Mouse (Mus musculus) CH12.LX (cell line): ENCODE results near the gene Clec2l. TPM values are rescaled to one million over a fixed set of nuclear protein-coding genes. Genes with fewer than 3 reads are reported as not detected.

ENCODE experiments used
- DNase-seq: peaks from one replicate; pipeline ENCODE4 v3.0.0-alpha.2; 2013; ENCODE audit errors: extremely low read depth
- H3K27ac ChIP-seq: 2 replicates; pipeline ENCODE4 v1.5.1; 2012; ENCODE audit warnings: low read depth, mild to moderate bottlenecking, control low read depth, moderate library complexity; ENCODE audit not compliant: insufficient read depth
- H3K27me3 ChIP-seq: replicated peaks from 2 replicates; pipeline ENCODE3; 2012; ENCODE audit warnings: inconsistent platforms
- H3K36me3 ChIP-seq, 2 experiments: replicated peaks in 1 of 2; 2 replicates each; pipeline versions ENCODE3 to v1.6.1; 2012; ENCODE audit warnings: inconsistent platforms in 1 of 2, low read length in 1 of 2, mild to moderate bottlenecking in 1 of 2, mixed read lengths in 1 of 2, moderate library complexity in 1 of 2; ENCODE audit not compliant: control insufficient read depth in 1 of 2, insufficient read depth in 1 of 2
- H3K4me1 ChIP-seq, 2 experiments: 2 replicates each; pipeline ENCODE4 v1.6.1; 2012; ENCODE audit warnings: inconsistent platforms in 1 of 2, moderate library complexity in 1 of 2; ENCODE audit not compliant: insufficient read depth in 2 of 2, control insufficient read depth in 1 of 2
- H3K4me2 ChIP-seq: 2 replicates; pipeline ENCODE4 v1.6.1; 2012; ENCODE audit warnings: low read depth, mild to moderate bottlenecking, control low read depth; ENCODE audit not compliant: poor library complexity, insufficient read depth, severe bottlenecking
- H3K4me3 ChIP-seq, 3 experiments: fragments of 150-350 bp in 1 of 3; sonication (generic) in 1 of 3; replicated peaks in 1 of 3; 2 replicates each; pipeline versions ENCODE3 to v1.5.1; 2011 to 2012; ENCODE audit warnings: low read depth in 2 of 3, low read length in 2 of 3, mild to moderate bottlenecking in 2 of 3, moderate library complexity in 2 of 3, control low read depth in 1 of 3, improper control_type of control experiment in 1 of 3, inconsistent platforms in 1 of 3, mixed read lengths in 1 of 3; ENCODE audit not compliant: poor library complexity in 1 of 3
- H3K79me2 ChIP-seq: replicated peaks from 2 replicates; pipeline ENCODE4 v1.6.1; 2012; ENCODE audit warnings: mild to moderate bottlenecking, moderate library complexity; ENCODE audit not compliant: control insufficient read depth, poor library complexity, insufficient read depth, severe bottlenecking; ENCODE audit errors: extremely low read depth
- H3K9ac ChIP-seq: 2 replicates; pipeline ENCODE4 v1.6.1; 2012; ENCODE audit warnings: low read depth, mild to moderate bottlenecking, control low read depth, moderate library complexity; ENCODE audit not compliant: insufficient read depth
- H3K9me3 ChIP-seq: replicated peaks from 2 replicates; pipeline ENCODE3; 2012; ENCODE audit warnings: low read length, inconsistent platforms, mixed read lengths
- BHLHE40 ChIP-seq: IDR thresholded peaks from 2 replicates; pipeline ENCODE4 v1.6.1; 2011; ENCODE audit warnings: mild to moderate bottlenecking, low read depth, low read length, improper control_type of control experiment
- CHD1 ChIP-seq: IDR thresholded peaks from 2 replicates; pipeline ENCODE4 v1.6.1; 2012; ENCODE audit warnings: low read depth, low read length, improper control_type of control experiment, inconsistent platforms
- CHD2 ChIP-seq: IDR thresholded peaks from 2 replicates; pipeline ENCODE4 v1.6.1; 2011; ENCODE audit warnings: low read length, improper control_type of control experiment
- E2F4 ChIP-seq: IDR thresholded peaks from 2 replicates; pipeline ENCODE4 v1.6.1; 2011; ENCODE audit warnings: low read depth, low read length, improper control_type of control experiment; ENCODE audit not compliant: insufficient replicate concordance
- EP300 ChIP-seq: IDR thresholded peaks from 2 replicates; pipeline ENCODE4 v1.6.1; 2011; ENCODE audit warnings: low read length, improper control_type of control experiment
- ETS1 ChIP-seq: conservative IDR thresholded peaks from 2 replicates; pipeline ENCODE4 v1.6.1; 2012; ENCODE audit warnings: low read depth, mild to moderate bottlenecking, inconsistent platforms, low read length, improper control_type of control experiment, moderate library complexity
- GABPA ChIP-seq: IDR thresholded peaks from 2 replicates; pipeline ENCODE4 v1.6.1; 2012; ENCODE audit warnings: low read depth, low read length, improper control_type of control experiment, inconsistent platforms; ENCODE audit not compliant: insufficient replicate concordance
- JUN ChIP-seq: IDR thresholded peaks from 2 replicates; pipeline ENCODE4 v1.6.1; 2011; ENCODE audit warnings: low read depth, mild to moderate bottlenecking, low read length, improper control_type of control experiment, moderate library complexity; ENCODE audit not compliant: insufficient read depth
- JUND ChIP-seq: conservative IDR thresholded peaks from 2 replicates; pipeline ENCODE4 v1.6.1; 2011; ENCODE audit warnings: low read depth, low read length, improper control_type of control experiment
- KAT2A ChIP-seq: IDR thresholded peaks from 2 replicates; pipeline ENCODE4 v1.6.1; 2012; ENCODE audit warnings: low read length, improper control_type of control experiment, inconsistent platforms; ENCODE audit not compliant: insufficient replicate concordance
- MAFK ChIP-seq: IDR thresholded peaks from 2 replicates; pipeline ENCODE4 v1.6.1; 2011; ENCODE audit warnings: low read length, improper control_type of control experiment; ENCODE audit not compliant: insufficient replicate concordance
- MAX ChIP-seq: IDR thresholded peaks from 2 replicates; pipeline ENCODE4 v1.6.1; 2011; ENCODE audit warnings: low read length, improper control_type of control experiment
- MAZ ChIP-seq: IDR thresholded peaks from 2 replicates; pipeline ENCODE4 v1.6.1; 2012; ENCODE audit warnings: low read depth, mild to moderate bottlenecking, inconsistent platforms, low read length, improper control_type of control experiment, moderate library complexity
- MEF2A ChIP-seq: IDR thresholded peaks from 2 replicates; pipeline ENCODE4 v1.6.1; 2014; ENCODE audit warnings: low read depth, mild to moderate bottlenecking, inconsistent platforms, low read length, improper control_type of control experiment, borderline replicate concordance
- MXI1 ChIP-seq: IDR thresholded peaks from 2 replicates; pipeline ENCODE4 v1.6.1; 2011; ENCODE audit warnings: mild to moderate bottlenecking, low read depth, low read length, improper control_type of control experiment
- MYC ChIP-seq: IDR thresholded peaks from 2 replicates; pipeline ENCODE4 v1.6.1; 2011; ENCODE audit warnings: low read depth, mild to moderate bottlenecking, improper control_type of control experiment, low read length
- NELFE ChIP-seq: IDR thresholded peaks from 2 replicates; pipeline ENCODE4 v1.6.1; 2011; ENCODE audit warnings: low read depth, low read length, improper control_type of control experiment
- NRF1 ChIP-seq: IDR thresholded peaks from 2 replicates; pipeline ENCODE4 v1.6.1; 2014; ENCODE audit warnings: low read depth, mild to moderate bottlenecking, inconsistent platforms, low read length, improper control_type of control experiment, moderate library complexity
- PAX5 ChIP-seq: IDR thresholded peaks from 2 replicates; pipeline ENCODE4 v1.6.1; 2012; ENCODE audit warnings: low read length, inconsistent platforms, mixed read lengths
- POLR2AphosphoS2 ChIP-seq: IDR thresholded peaks from 2 replicates; pipeline ENCODE4 v1.6.1; 2011; ENCODE audit warnings: low read depth, low read length, improper control_type of control experiment
- RAD21 ChIP-seq: IDR thresholded peaks from 2 replicates; pipeline ENCODE4 v1.6.1; 2011; ENCODE audit warnings: low read depth, mild to moderate bottlenecking, low read length, improper control_type of control experiment, moderate library complexity
- RCOR1 ChIP-seq: conservative IDR thresholded peaks from 2 replicates; pipeline ENCODE4 v1.6.1; 2012; ENCODE audit warnings: low read depth, mild to moderate bottlenecking, inconsistent platforms, low read length, improper control_type of control experiment
- SMC3 ChIP-seq: IDR thresholded peaks from 2 replicates; pipeline ENCODE4 v1.6.1; 2011; ENCODE audit warnings: low read depth, low read length, improper control_type of control experiment
- TBP ChIP-seq: conservative IDR thresholded peaks from 2 replicates; pipeline ENCODE4 v1.6.1; 2011; ENCODE audit warnings: low read depth, low read length, improper control_type of control experiment
- TCF12 ChIP-seq: IDR thresholded peaks from 2 replicates; pipeline ENCODE4 v1.6.1; 2014; ENCODE audit warnings: low read depth, mild to moderate bottlenecking, inconsistent platforms, low read length, improper control_type of control experiment
- UBTF ChIP-seq: IDR thresholded peaks from 2 replicates; pipeline ENCODE4 v1.6.1; 2012; ENCODE audit warnings: low read depth, mild to moderate bottlenecking, inconsistent platforms, low read length, improper control_type of control experiment, moderate library complexity
- USF1 ChIP-seq: IDR thresholded peaks from 2 replicates; pipeline ENCODE4 v1.6.1; 2014; ENCODE audit warnings: low read depth, mild to moderate bottlenecking, inconsistent platforms, low read length, improper control_type of control experiment
- ZMIZ1 ChIP-seq: IDR thresholded peaks from 2 replicates; pipeline ENCODE4 v1.6.1; 2012; ENCODE audit warnings: low read depth, mild to moderate bottlenecking, inconsistent platforms, low read length, improper control_type of control experiment
- ZNF384 ChIP-seq: IDR thresholded peaks from 2 replicates; pipeline ENCODE4 v1.6.1; 2012; ENCODE audit warnings: low read depth, low read length, improper control_type of control experiment, inconsistent platforms
- dilution Hi-C: fragments of 300-500 bp; cut with MboI; formaldehyde crosslinking; loops from 2 replicates; pipeline ENCODE4 v1.14.3; 2020; ENCODE audit warnings: low sequenced_read_pairs; ENCODE audit not compliant: extremely low pct_unique_long_range_greater_than_20kb, extremely low pct_ligation_motif_present
- in situ Hi-C: fragments of 300-500 bp; cut with MboI; formaldehyde crosslinking; loops from 3 replicates; pipeline ENCODE4 v1.14.3; 2019; ENCODE audit warnings: low sequenced_read_pairs, low pct_ligation_motif_present, low pct_unique_long_range_greater_than_20kb, mixed read lengths
- polyA plus RNA-seq: library from polyadenylated mRNA; unstranded; fragments of >175 nt; gene quantifications from 2 replicates; pipeline ENCODE4 v1.2.1, GENCODE M21; 2012; ENCODE audit warnings: low read depth; ENCODE audit not compliant: insufficient read length
- total RNA-seq, 2 experiments: library from RNA; depleted of rRNA; stranded (reverse); fragments of 300-350 nt in 1 of 2; fragments of >200 nt in 1 of 2; gene quantifications; 2 replicates each; pipeline ENCODE4 v1.2.3; 2012 to 2014

The Clec2l gene
- total and polyA plus RNA-seq, 3 experiments = 0.17 to 0.26 (median 0.21) TPM

DNA sequence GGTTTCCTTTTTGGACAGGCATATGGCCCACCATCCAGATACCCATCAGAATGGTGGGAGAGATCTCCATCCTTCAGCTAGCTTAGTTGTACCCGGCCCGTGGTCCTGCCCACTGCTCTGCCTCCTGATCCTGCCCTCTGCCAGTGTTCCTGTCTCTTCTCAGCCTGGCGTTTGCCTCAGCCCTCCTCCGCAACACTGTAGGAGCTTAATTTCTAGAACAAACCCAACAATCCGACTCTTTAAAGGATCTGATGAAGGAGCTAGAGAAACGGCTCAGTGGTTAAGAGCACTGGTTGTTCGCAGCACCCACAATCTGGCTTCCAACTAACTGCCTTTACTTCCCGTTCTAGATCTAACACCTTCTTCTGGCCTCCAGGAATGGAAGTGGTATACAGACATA lies 28.4 kb upstream of the Clec2l start:
- H3K4me2 ChIP-seq = no peak overlapping the region
- no peaks in the 10 kb centered on the region for H3K27me3 ChIP-seq
- dilution Hi-C loops = no loop called here
- no peak overlapping the region for H3K9ac ChIP-seq
- in situ Hi-C loops = no loop called here
- H3K36me3 ChIP-seq = peaks cover 0 to 2% of the 10 kb centered on the region in 2 experiments
- no peak for DNase-seq
- no peaks in the 10 kb centered on the region for H3K79me2 ChIP-seq
- H3K27ac ChIP-seq = no peak overlapping the region
- no peak overlapping the region for H3K4me3 ChIP-seq
- peaks cover 7% of the 10 kb centered on the region for H3K9me3 ChIP-seq
- H3K4me1 ChIP-seq = peaks cover 0 to 2% of the 10 kb centered on the region in 2 experiments; a peak in 1 of 4 replicates
- no peak for TF ChIP-seq MAFK
- no peak for TF ChIP-seq KAT2A
- TF ChIP-seq BHLHE40 = no peak
- TF ChIP-seq RAD21 = no peak
- TF ChIP-seq ETS1 = no peak
- no peak for TF ChIP-seq MXI1
- TF ChIP-seq TCF12 = no peak
- TF ChIP-seq MEF2A = no peak
- no peak for TF ChIP-seq JUND
- no peak for TF ChIP-seq GABPA
- TF ChIP-seq NRF1 = no peak
- TF ChIP-seq CHD1 = no peak
- TF ChIP-seq E2F4 = no peak
- TF ChIP-seq RCOR1 = no peak
- no peak for TF ChIP-seq ZMIZ1
- no peak for TF ChIP-seq USF1

- dilution Hi-C loops = no loop called here
- Histone ChIP-seq H3K9me3 (peaks cover 7% of the 10 kb centered on the region), H3K27me3 (no peaks in the 10 kb centered on the region), H3K4me3 (peak overlapping the region in 2 of 3 experiments; percentile 23 to 59), H3K36me3 (no peaks in the 10 kb centered on the region), H3K27ac (no peak overlapping the region), H3K4me2 (peak overlapping the region; percentile 78), H3K9ac (0 out of 2 replicates have a peak overlapping the region, but pooled peaks have one; percentile 3), H3K79me2 (no peaks in the 10 kb centered on the region), H3K4me1 (peaks cover 0 to 2% of the 10 kb centered on the region in 2 experiments; a peak in 1 of 4 replicates)
- TF ChIP-seq NELFE (no peak), MAX (0 out of 2 replicates have a peak, but pooled peaks have one; percentile 4), CHD2 (no peak), E2F4 (no peak), MAZ (no peak), CHD1 (no peak), MXI1 (0 out of 2 replicates have a peak, but pooled peaks have one; percentile 40), GABPA (no peak), EP300 (no peak), UBTF (peak; percentile 92), MYC (no peak), SMC3 (no peak), ZNF384 (no peak), JUN (no peak), ZMIZ1 (no peak), PAX5 (no peak), POLR2AphosphoS2 (no peak), TBP (no peak)
- DNase-seq = no peak
- in situ Hi-C loops = no loop called here
Observed at GRCm38 (mm10) chr6:38635941-38636851, 26.7 kb upstream of the Clec2l start.
